Mouse (Mus musculus) hematopoietic stem cell, adult 5-6 weeks (primary cell): ENCODE measurements at regions not wholly inside any gene's neighbourhood (a gene's known extent, or its start where the extent isn't known, plus 50 kb on each side); places are given as distances from the start of the nearest gene placed in this dataset.

Experiments
- ATAC-seq, 2 experiments: fragments of 125-278 bp in 1 of 2; replicated peaks in 1 of 2; 2 replicates each; pipeline ENCODE4 v1.8.0; 2016 to 2017; ENCODE audit warnings: inconsistent platforms in 2 of 2, mild to moderate bottlenecking in 2 of 2, moderate number of reproducible peaks in 2 of 2, low read depth in 1 of 2, moderate TSS enrichment in 1 of 2; ENCODE audit not compliant: low FRiP score in 2 of 2, poor library complexity in 2 of 2, severe bottlenecking in 2 of 2, insufficient read depth in 1 of 2, low TSS enrichment in 1 of 2

GRCm38 (mm10) chr12:12527366-12527765 is 265.4 kb downstream of the Fam49a start:
- no peak for ATAC-seq

- peak in 1 of 2 experiments; percentile 53; a peak in 1 of 4 replicates for ATAC-seq
Measured at GRCm38 (mm10) chr12:12520311-12520852, 258.4 kb downstream of the Fam49a start.

- ATAC-seq, result no peak
Measured at GRCm38 (mm10) chr12:12518490-12519070, 256.6 kb downstream of the Fam49a start.

GRCm38 (mm10) chr12:12517020-12517419 is 255.1 kb downstream of the Fam49a start:
- no peak for ATAC-seq

DNA sequence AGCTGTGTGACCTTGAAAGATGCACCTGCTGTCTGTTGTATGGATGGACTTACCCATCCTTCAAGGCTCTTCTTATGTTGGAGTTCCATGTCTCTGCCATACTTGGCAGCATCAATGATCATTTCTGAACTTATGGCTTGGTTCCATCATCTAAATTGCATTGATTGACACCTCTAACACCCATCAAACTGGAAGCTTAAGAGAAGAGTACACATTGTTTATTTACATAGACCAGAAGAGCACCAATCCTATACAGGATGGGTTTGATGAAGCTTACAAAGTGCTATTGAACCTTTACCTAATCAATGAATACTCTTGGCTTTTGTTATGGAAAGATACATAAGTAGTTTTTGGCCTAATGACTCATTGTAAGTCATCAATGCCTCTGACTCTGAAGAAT is 248.8 kb downstream of the Fam49a start:
- ATAC-seq, result no peak

DNA sequence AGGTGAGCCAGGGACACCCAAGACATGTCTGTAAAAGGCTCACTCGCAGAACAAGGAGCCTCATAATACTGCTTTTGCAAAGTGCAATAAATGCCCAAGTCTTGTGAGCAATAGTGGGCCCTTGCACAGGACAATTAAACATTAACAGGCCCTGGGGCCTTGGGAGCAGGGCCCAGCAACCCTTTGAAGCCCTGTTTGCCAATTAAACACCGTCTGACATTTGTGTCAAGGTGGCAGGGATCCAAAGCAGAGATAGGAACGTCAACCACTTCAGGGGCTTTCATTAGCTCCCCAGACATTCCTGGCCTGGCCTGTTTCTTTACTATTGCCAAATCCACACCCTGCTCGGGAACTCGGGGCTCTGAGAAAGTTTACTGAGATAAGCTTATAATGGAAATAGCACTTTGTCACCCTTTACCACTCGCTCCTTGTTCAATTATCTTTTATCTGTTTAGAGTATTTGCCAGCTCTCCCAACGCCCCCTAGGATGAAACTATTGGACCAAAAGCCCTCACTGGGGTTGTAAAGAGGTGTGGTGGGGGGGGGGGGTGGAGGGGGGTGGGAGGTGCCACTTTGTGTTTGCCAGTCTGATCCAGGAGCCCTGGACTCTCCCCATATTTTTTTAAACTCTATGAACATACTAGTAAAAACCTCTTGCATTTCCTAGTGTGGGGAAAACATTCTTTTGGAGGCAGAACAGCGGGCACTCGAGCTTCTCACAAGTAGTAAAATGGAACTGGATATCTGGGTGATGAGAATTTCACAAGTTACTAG is 247.4 kb downstream of the Fam49a start:
- no peak for ATAC-seq

DNA sequence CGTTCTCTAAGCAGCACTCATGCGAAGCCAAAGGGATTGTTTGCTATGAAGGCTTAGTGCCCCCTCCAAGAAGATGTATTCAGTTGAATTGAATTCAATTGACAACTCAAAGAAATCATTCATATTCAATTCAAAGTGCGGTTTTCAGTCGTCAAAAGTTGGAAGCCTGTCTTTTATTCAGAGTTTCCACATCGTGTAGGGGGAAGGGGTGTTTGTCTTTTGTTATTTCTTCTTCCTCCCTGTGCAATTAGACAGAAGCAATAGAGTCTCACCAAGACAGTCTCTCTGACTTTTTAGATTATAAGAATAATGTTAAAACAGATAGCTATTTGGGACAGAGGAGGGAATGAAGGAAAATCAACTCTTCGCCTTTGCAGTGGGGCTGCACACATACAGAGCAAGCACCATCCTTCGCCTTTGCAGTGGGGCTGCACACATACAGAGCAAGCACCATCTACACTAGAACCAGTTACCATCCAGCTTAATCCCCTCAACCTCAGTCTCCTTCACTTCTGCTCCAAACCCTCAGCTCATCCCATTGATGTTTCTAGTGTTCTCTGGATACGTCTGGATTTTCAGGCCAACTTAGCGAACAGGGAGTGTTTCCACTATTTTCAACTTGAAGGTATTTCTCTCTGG is 246.7 kb downstream of the Fam49a start:
- ATAC-seq, result no peak

GRCm38 (mm10) chr12:12506671-12507070 is 244.7 kb downstream of the Fam49a start:
- no peak for ATAC-seq

- ATAC-seq, result no peak
Measured at GRCm38 (mm10) chr12:12505590-12505989, 243.7 kb downstream of the Fam49a start.

GRCm38 (mm10) chr12:12499903-12500302 is 238.0 kb downstream of the Fam49a start:
- ATAC-seq, result no peak

DNA sequence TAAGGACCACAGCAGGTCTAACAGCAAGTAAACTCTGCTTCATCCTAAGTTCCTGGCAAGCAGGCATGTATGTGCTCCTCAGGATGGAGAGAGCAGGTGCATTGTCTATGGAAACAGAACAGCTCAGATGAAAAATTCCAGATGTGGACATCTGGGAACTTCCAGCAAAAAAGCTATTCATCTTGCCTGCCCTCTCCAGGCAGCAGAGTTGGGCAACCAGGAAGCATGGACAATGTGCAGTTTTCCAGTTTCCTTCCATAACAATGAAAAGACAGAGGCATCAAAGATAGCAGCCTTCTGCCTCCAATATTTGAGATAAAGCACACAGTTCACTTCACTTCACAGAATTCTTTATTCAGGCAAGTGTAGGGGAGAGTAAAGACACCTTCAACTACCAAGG is 236.7 kb downstream of the Fam49a start:
- ATAC-seq, result no peak

DNA sequence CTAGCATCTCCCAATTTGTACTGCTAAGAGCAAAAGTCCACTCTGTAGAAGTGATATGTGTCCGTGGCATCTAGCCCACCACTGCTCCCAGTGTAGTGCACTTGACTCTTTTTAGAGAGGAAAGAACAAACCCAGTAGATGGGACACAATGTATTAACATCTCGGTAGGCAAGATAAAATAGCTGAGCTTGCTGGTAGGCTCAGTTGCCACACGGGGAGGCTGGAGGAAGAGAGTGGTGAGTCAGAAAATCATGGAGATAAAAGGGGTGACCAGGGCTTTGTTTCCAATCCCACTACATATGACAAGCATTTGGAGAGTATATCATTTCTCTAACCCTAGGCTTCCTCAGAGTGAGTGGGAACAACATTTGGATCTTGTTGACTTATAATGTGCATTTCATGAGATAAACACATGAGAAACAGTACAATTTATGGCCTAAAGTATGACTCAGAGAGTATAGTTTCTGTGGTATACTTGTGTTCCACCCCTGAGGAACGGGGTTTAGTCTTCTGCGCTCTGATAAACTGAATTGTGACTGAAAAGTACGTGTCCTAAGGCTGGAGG is 235.4 kb downstream of the Fam49a start:
- ATAC-seq, result peak; percentile 1 to 7; a peak in 1 of 4 replicates

- peak; percentile 90 to 93 for ATAC-seq
Measured at GRCm38 (mm10) chr12:12496593-12497141, 234.7 kb downstream of the Fam49a start.

GRCm38 (mm10) chr12:12490173-12490572 is 228.2 kb downstream of the Fam49a start:
- no peak for ATAC-seq

GRCm38 (mm10) chr12:12488090-12488489 is 226.2 kb downstream of the Fam49a start:
- ATAC-seq, result peak in 1 of 2 experiments; percentile 68; a peak in 2 of 4 replicates

DNA sequence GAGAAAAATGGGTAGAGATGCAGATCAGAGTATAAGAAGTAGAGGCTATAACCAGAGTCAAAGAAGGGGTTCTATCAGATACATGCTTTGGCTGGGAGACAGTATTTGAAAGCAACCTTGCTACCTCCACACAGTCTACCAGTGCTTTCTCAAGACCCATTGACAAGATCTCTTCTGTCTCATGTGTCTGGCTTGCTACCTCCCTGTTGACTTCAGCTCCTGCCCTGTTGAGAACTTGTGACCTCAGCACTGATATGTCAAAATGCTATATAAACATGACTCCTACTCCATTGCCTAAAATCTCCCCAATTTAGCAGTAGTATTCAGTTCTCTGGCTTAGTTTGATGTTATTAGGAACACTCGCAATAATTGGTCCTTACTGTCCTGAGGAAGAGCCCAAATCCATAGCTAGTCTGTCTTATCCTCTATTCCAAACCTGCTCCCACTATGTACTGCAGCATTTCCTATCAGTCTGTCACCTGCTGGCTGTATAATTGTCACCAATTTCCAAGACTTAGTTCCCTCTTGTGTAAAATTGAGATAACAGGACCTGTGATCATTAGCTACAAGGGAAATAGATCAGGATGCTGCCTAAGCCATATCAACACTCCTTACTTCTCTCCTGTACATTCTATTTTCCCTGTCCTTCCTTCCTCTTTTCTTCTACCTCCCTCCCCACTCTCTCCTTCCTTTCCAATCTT is 224.9 kb downstream of the Fam49a start:
- no peak for ATAC-seq
